Mouse (Mus musculus): ENCODE results near the gene Pagr1a.

Gene Pagr1a

GRCm38 (mm10) chr7:127020901-127021562, 3.9 kb upstream of the Pagr1a start, which contains the start of the genes Gm42742 and Prrt2:
Gene Gm42742 (minus strand): TSS chr7:127021097.
Gene Prrt2 (minus strand): TSS chr7:127021211.
- 3% methylated on average over 37 of the region's 37 CpGs for WGBS

- 19% methylated on average over 5 of the region's 5 CpGs for WGBS
Measured at GRCm38 (mm10) chr7:127020491-127020890, 3.3 kb upstream of the Pagr1a start.

- 33% methylated on average over 3 of the region's 3 CpGs for WGBS
Measured at GRCm38 (mm10) chr7:127020031-127020430, 2.9 kb upstream of the Pagr1a start.

GRCm38 (mm10) chr7:127019306-127019960, 2.3 kb upstream of the Pagr1a start:
- 36% methylated on average over 14 of the region's 14 CpGs for WGBS

GRCm38 (mm10) chr7:127018416-127019305, 1.5 kb upstream of the Pagr1a start:
- 65% methylated on average over 15 of the region's 15 CpGs for WGBS

- WGBS: 33% methylated on average over 6 of the region's 6 CpGs
Measured at GRCm38 (mm10) chr7:127017950-127018345, 796 bp upstream of the Pagr1a start.

GRCm38 (mm10) chr7:127016486-127016938, 640 bp downstream of the Pagr1a start:
- WGBS: 2% methylated on average over 22 of the region's 22 CpGs

GRCm38 (mm10) chr7:127016481-127016485, 869 bp downstream of the Pagr1a start, which contains the start of gene Pagr1b:
Gene Pagr1b (minus strand): TSS chr7:127016484.

GRCm38 (mm10) chr7:127016081-127016480, 1.1 kb downstream of the Pagr1a start:
- 3% methylated on average over 10 of the region's 10 CpGs for WGBS

- WGBS: 87% methylated on average over 12 of the region's 12 CpGs
Measured at GRCm38 (mm10) chr7:127014993-127015392, 2.2 kb downstream of the Pagr1a start.

- WGBS: 49% methylated on average over 11 of the region's 11 CpGs
Measured at GRCm38 (mm10) chr7:127014320-127014719, 2.8 kb downstream of the Pagr1a start, which contains the start of gene Mvp. Gene Mvp (minus strand): TSS chr7:127014621.

- 87% methylated on average over 6 of the region's 6 CpGs for WGBS
Measured at GRCm38 (mm10) chr7:127013385-127013784, 3.8 kb downstream of the Pagr1a start.

GRCm38 (mm10) chr7:127012845-127013244, 4.3 kb downstream of the Pagr1a start:
- 93% methylated on average over 10 of the region's 10 CpGs for WGBS

- 79% methylated on average over 6 of the region's 6 CpGs for WGBS
Measured at GRCm38 (mm10) chr7:127012374-127012773, 4.8 kb downstream of the Pagr1a start.

- WGBS: 67% methylated on average over 2 of the region's 2 CpGs
Measured at GRCm38 (mm10) chr7:127011717-127012116, 5.4 kb downstream of the Pagr1a start.

GRCm38 (mm10) chr7:127011051-127011450, 6.1 kb downstream of the Pagr1a start:
- WGBS: 93% methylated on average over 2 of the region's 2 CpGs

- WGBS: 62% methylated on average over 17 of the region's 17 CpGs
Measured at GRCm38 (mm10) chr7:127009307-127010085, 7.7 kb downstream of the Pagr1a start.

- WGBS: 35% methylated on average over 9 of the region's 9 CpGs
Measured at GRCm38 (mm10) chr7:127008239-127009019, 8.7 kb downstream of the Pagr1a start.

- 78% methylated on average over 6 of the region's 6 CpGs for WGBS
Measured at GRCm38 (mm10) chr7:127007313-127008024, 9.7 kb downstream of the Pagr1a start.

- 70% methylated on average over 4 of the region's 4 CpGs for WGBS
Measured at GRCm38 (mm10) chr7:127004122-127004875, 12.9 kb downstream of the Pagr1a start.

Measured in cerebral cortex, adult 2 months (tissue).